Mouse (Mus musculus) cerebellum, adult 2 months (tissue): ENCODE results near the gene Mdm2.

Experiments
- CTCF ChIP-seq: fragments of 200-500 bp; IDR thresholded peaks from 2 replicates; pipeline ENCODE4 v1.5.1; 2011; ENCODE audit warnings: low read depth, mild to moderate bottlenecking, control low read depth, low read length, moderate library complexity, borderline replicate concordance; ENCODE audit not compliant: insufficient read depth
- POLR2A ChIP-seq: fragments of 200-500 bp; IDR thresholded peaks from 2 replicates; pipeline ENCODE4 v1.6.1; 2011; ENCODE audit warnings: low read length, control low read depth, borderline replicate concordance; ENCODE audit not compliant: insufficient read depth

DNA sequence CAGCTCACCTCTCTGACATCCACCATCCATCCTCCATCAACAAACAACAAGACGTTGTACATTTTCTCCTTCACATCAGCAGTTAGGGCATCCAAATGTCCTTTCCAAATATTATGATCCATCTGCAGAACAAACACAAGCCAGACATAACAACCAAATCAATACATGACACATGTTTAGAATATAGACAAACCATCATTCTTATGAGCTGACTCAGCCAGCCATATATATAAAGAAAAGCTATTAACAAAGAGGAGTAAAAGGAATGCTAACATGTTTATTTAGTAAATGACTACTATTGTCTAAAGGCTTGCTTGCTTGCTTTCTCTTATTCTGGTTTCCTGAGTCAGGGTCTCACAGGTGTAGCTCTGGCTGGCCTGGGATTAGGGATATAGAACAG is 46.7 kb upstream of the Mdm2 start:
- TF ChIP-seq CTCF (no peak), POLR2A (no peak)
